Mouse (Mus musculus): ENCODE results near the gene Zhx3.

DNA sequence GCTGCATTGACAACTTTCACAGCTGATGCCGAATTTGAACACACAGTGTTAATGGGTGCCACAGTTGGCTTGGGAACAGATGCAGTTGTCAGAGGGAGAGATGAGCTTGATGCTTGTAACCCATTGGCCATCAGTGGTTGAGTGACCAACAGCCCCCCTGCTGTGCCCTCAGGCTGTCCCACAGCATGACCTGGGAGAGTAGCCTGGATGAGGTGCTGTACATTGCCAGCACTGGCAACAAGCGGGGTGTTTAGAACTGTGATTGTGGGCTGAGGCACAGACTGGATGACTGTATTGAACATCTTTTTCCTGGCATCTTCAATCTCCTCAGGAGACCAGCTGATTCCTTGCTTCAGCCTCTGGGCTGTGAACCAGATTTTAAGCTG is 92.0 kb downstream of the Zhx3 start:
- TF ChIP-seq TAL1 (IDR thresholded peaks at IDR 0.05; ENCODE audit: low read length), result no peak
- TF ChIP-seq GATA1 (IDR thresholded peaks at IDR 0.05; ENCODE audit: low read length), result no peak
